In the genomic region with DNA sequence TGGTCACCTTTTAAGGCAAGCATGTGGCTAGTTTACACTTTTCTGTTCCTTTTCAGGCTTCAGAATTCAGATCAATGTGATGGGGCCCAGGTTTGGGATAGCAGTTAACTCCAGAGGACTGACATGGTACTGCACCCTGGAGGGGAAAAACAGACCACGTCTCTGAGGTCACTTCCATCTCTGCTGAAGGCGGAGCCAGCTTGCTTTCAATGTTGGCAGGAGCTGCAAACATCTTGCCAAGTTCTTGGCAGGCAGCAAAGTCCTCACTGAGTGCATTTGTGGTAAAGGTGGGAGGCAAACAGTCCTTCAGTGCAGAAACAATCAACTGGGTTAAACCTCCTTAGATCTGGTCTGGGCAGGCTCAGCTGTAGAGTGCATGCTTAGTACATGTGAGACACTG, we compare ENCODE assay signal across 11 mouse cellular contexts. TPM values are rescaled to one million over a fixed set of nuclear protein-coding genes. Genes with fewer than 3 reads are reported as not detected.
A peak's percentile ranks its signal among the peaks of the same experiment; 100 is the strongest.
DNase-seq lines count a peak whose midpoint lies in the region; ATAC-seq lines count a peak whose summit lies in the region.
"Had no signal": no experiment of that assay in that cellular context is flagged by ENCODE, and none has a peak within 500 bp of the region (broad histone marks: within the 10 kb centered on the region; RNA-seq: fewer than 3 reads in every experiment).

No protein-coding gene starts in this region.

- no peaks in the 10 kb centered on the region for H3K9me3 ChIP-seq in heart, embryonic 11.5 days (replicated peaks; ENCODE audit: control insufficient read depth, low read length)
- no peaks in the 10 kb centered on the region for H3K9me3 ChIP-seq in heart, embryonic 15.5 days (replicated peaks)
- no peaks in the 10 kb centered on the region for H3K9me3 ChIP-seq in midbrain, embryonic 13.5 days
- H3K9me3 ChIP-seq: lung, embryonic 15.5 days had no signal

- peak; percentile 70 to 77 for DNase-seq in heart, adult 18-20 months
- peak; percentile 36 for DNase-seq in thymus, postnatal 0 days (ENCODE audit: low spot score)
- no peak for DNase-seq in thymus, postnatal 25 days
- DNase-seq in splenic B cell, adult 2 months (ENCODE audit: low read depth, low spot score) = peak; percentile 29
- DNase-seq: layer of hippocampus, postnatal 36 days; thymus, postnatal 14 days had no signal

- WGBS in heart, embryonic 11.5 days (ENCODE audit: insufficient replicate concordance) = 74% methylated on average over 2 of the region's 2 CpGs
- 83% methylated on average over 2 of the region's 2 CpGs for WGBS in heart, embryonic 15.5 days
- WGBS in midbrain, embryonic 13.5 days = 81% methylated on average over 2 of the region's 2 CpGs

- H3K4me3 ChIP-seq in heart, embryonic 11.5 days (ENCODE audit: low read depth, low read length) = no peak overlapping the region
- no peak overlapping the region for H3K4me3 ChIP-seq in heart, embryonic 15.5 days
- no peak overlapping the region for H3K4me3 ChIP-seq in midbrain, embryonic 13.5 days (replicated peaks)
- H3K4me3 ChIP-seq: lung, embryonic 15.5 days had no signal

- H3K27me3 ChIP-seq in heart, embryonic 11.5 days (ENCODE audit: control insufficient read depth, insufficient read depth, low read length) = no peaks in the 10 kb centered on the region
- no peaks in the 10 kb centered on the region for H3K27me3 ChIP-seq in heart, embryonic 15.5 days
- H3K27me3 ChIP-seq in splenic B cell, adult 2 months (ENCODE audit: control insufficient read depth, insufficient read depth, low read length, poor library complexity, severe bottlenecking) = no peaks in the 10 kb centered on the region
- no peaks in the 10 kb centered on the region for H3K27me3 ChIP-seq in midbrain, embryonic 13.5 days
- H3K27me3 ChIP-seq: lung, embryonic 15.5 days had no signal

- H3K27ac ChIP-seq in heart, embryonic 11.5 days (ENCODE audit: low read depth, low read length) = no peak overlapping the region
- H3K27ac ChIP-seq in heart, embryonic 15.5 days = peak overlapping the region; percentile 74
- H3K27ac ChIP-seq in midbrain, embryonic 13.5 days = no peak overlapping the region
- H3K27ac ChIP-seq: lung, embryonic 15.5 days had no signal

- no peak for ATAC-seq in heart, embryonic 11.5 days (replicated peaks; ENCODE audit: insufficient number of reproducible peaks, low FRiP score, low TSS enrichment)
- ATAC-seq in heart, embryonic 15.5 days (replicated peaks; ENCODE audit: insufficient number of reproducible peaks, insufficient read depth, low FRiP score, low read depth) = no peak
- no peak for ATAC-seq in midbrain, embryonic 13.5 days
- no peak for ATAC-seq in erythroblast, adult 5-6 weeks (replicated peaks; ENCODE audit: low FRiP score, poor library complexity, severe bottlenecking)

- no peak overlapping the region for H3K9ac ChIP-seq in heart, embryonic 11.5 days (ENCODE audit: low read depth, low read length)
- H3K9ac ChIP-seq in heart, embryonic 15.5 days = no peak overlapping the region
- no peak overlapping the region for H3K9ac ChIP-seq in midbrain, embryonic 13.5 days (replicated peaks)
- H3K9ac ChIP-seq: lung, embryonic 15.5 days had no signal

- peaks cover 4% of the 10 kb centered on the region for H3K4me1 ChIP-seq in heart, embryonic 11.5 days (ENCODE audit: control insufficient read depth, insufficient read depth, low read length)
- peaks cover 13% of the 10 kb centered on the region for H3K4me1 ChIP-seq in heart, embryonic 15.5 days (replicated peaks)
- no peaks in the 10 kb centered on the region for H3K4me1 ChIP-seq in midbrain, embryonic 13.5 days (replicated peaks)
- H3K4me1 ChIP-seq: lung, embryonic 15.5 days had no signal

- H3K36me3 ChIP-seq in heart, embryonic 11.5 days (ENCODE audit: control insufficient read depth, insufficient read depth, low read length) = peaks cover 16% of the 10 kb centered on the region
- H3K36me3 ChIP-seq in heart, embryonic 15.5 days = peaks cover 49% of the 10 kb centered on the region
- peaks cover 8% of the 10 kb centered on the region; the same call in 1 of the 2 replicates for H3K36me3 ChIP-seq in splenic B cell, adult 2 months (ENCODE audit: control insufficient read depth, insufficient read depth, low read length, poor library complexity, severe bottlenecking)
- H3K36me3 ChIP-seq in midbrain, embryonic 13.5 days = peaks cover 90% of the 10 kb centered on the region

- H3K4me2 ChIP-seq in heart, embryonic 11.5 days = no peak overlapping the region
- H3K4me2 ChIP-seq in heart, embryonic 15.5 days = no peak overlapping the region
- H3K4me2 ChIP-seq in midbrain, embryonic 13.5 days (replicated peaks) = no peak overlapping the region
- H3K4me2 ChIP-seq: lung, embryonic 15.5 days had no signal

RNA-seq across cellular contexts. Expression of gene Bod1, which starts 7.5 kb away (rescaled TPM):
- 100 to 1,000 TPM; 134 to 154 TPM for total RNA-seq in heart, adult 18-20 months (2021)
- 62.0 and 68.7 TPM in 2 replicates for polyA plus RNA-seq in heart, embryonic 11.5 days (2014; fragmentation: Nextera tagmentation; extraction: Ambion mirVana)
- 36.8 and 39.5 TPM in 2 replicates for polyA plus RNA-seq in thymus, postnatal 0 days (2015; fragmentation: Nextera tagmentation; extraction: Ambion mirVana)
- 65.0 and 74.7 TPM in 2 replicates for polyA plus RNA-seq in heart, embryonic 15.5 days (2015; fragmentation: Nextera tagmentation; extraction: Ambion mirVana)
- polyA plus RNA-seq in midbrain, embryonic 13.5 days (2015; fragmentation: Nextera tagmentation; extraction: Ambion mirVana) = 153 and 163 TPM in 2 replicates
- total RNA-seq in erythroblast, adult 5-6 weeks (2015; ENCODE audit: low replicate concordance) = 1.9 and 4.6 TPM in 2 replicates
- total RNA-seq in erythroblast, adult 5-6 weeks (2017; ENCODE audit: low replicate concordance) = 1.5 and 3.2 TPM in 2 replicates
